Mouse (Mus musculus): ENCODE data around the gene Fyco1. TPM values are rescaled to one million over a fixed set of nuclear protein-coding genes. Genes with fewer than 3 reads are reported as not detected.

The Fyco1 gene
- polyA plus RNA-seq (2014; fragmentation: Nextera tagmentation; extraction: Ambion mirVana): 15.1 and 19.7 TPM in 2 replicates

- Histone ChIP-seq H3K27ac (ENCODE audit: low read length) (peak within 1 kb of the TSS; percentile 92), H3K4me2 (replicated peaks; ENCODE audit: low read depth, low read length) (peak within 1 kb of the TSS; percentile 74), H3K9ac (replicated peaks; ENCODE audit: low read depth, low read length) (peak within 1 kb of the TSS; percentile 58), H3K27me3 (ENCODE audit: control insufficient read depth, insufficient read depth, low read length) (no peaks in the 10 kb centered on the region), H3K9me3 (ENCODE audit: control insufficient read depth, low read depth, low read length) (no peaks in the 10 kb centered on the region), H3K4me1 (ENCODE audit: control insufficient read depth, insufficient read depth, low read length) (peaks cover 8% of the 10 kb centered on the region; the same call in 1 of the 2 replicates), H3K4me3 (ENCODE audit: low read depth, low read length) (peak within 1 kb of the TSS; percentile 76), H3K36me3 (ENCODE audit: control insufficient read depth, insufficient read depth, low read length) (no peaks in the 10 kb centered on the region)
- peak; percentile 96 for ATAC-seq (ENCODE audit: insufficient number of reproducible peaks, insufficient read depth, low FRiP score, low read depth)
- under 1% methylated on average over 43 of the region's 47 CpGs for WGBS
Measured at GRCm38 (mm10) chr9:123851713-123852448, at the start of gene Fyco1. TSS of gene Fyco1 (minus strand) at chr9:123851899.

GRCm38 (mm10) chr9:123872049-123872448 lies 20.4 kb upstream of the Fyco1 start:
- Histone ChIP-seq H3K9me3 (ENCODE audit: control insufficient read depth, low read depth, low read length) (no peaks in the 10 kb centered on the region), H3K4me3 (ENCODE audit: low read depth, low read length) (no peak overlapping the region), H3K4me1 (ENCODE audit: control insufficient read depth, insufficient read depth, low read length) (no peaks in the 10 kb centered on the region), H3K36me3 (ENCODE audit: control insufficient read depth, insufficient read depth, low read length) (no peaks in the 10 kb centered on the region), H3K27ac (ENCODE audit: low read length) (no peak overlapping the region), H3K9ac (replicated peaks; ENCODE audit: low read depth, low read length) (no peak overlapping the region), H3K4me2 (replicated peaks; ENCODE audit: low read depth, low read length) (no peak overlapping the region), H3K27me3 (ENCODE audit: control insufficient read depth, insufficient read depth, low read length) (no peaks in the 10 kb centered on the region)
- ATAC-seq (ENCODE audit: insufficient number of reproducible peaks, insufficient read depth, low FRiP score, low read depth): no peak
- WGBS: 62% methylated on average over 4 of the region's 4 CpGs

- no peak for ATAC-seq (ENCODE audit: insufficient number of reproducible peaks, insufficient read depth, low FRiP score, low read depth)
- Histone ChIP-seq H3K27ac (ENCODE audit: low read length) (no peak overlapping the region), H3K4me1 (ENCODE audit: control insufficient read depth, insufficient read depth, low read length) (no peaks in the 10 kb centered on the region), H3K4me2 (replicated peaks; ENCODE audit: low read depth, low read length) (no peak overlapping the region), H3K9ac (replicated peaks; ENCODE audit: low read depth, low read length) (no peak overlapping the region), H3K9me3 (ENCODE audit: control insufficient read depth, low read depth, low read length) (no peaks in the 10 kb centered on the region), H3K36me3 (ENCODE audit: control insufficient read depth, insufficient read depth, low read length) (no peaks in the 10 kb centered on the region), H3K4me3 (ENCODE audit: low read depth, low read length) (no peak overlapping the region), H3K27me3 (ENCODE audit: control insufficient read depth, insufficient read depth, low read length) (no peaks in the 10 kb centered on the region)
- WGBS: 51% methylated on average over 5 of the region's 6 CpGs
Measured at GRCm38 (mm10) chr9:123869167-123869784, 17.6 kb upstream of the Fyco1 start.

- no peaks in the 10 kb centered on the region for H3K9me3 ChIP-seq (ENCODE audit: control insufficient read depth, low read depth, low read length)
- H3K36me3 ChIP-seq (ENCODE audit: control insufficient read depth, insufficient read depth, low read length): no peaks in the 10 kb centered on the region
- H3K9ac ChIP-seq (replicated peaks; ENCODE audit: low read depth, low read length): no peak overlapping the region
- no peaks in the 10 kb centered on the region for H3K27me3 ChIP-seq (ENCODE audit: control insufficient read depth, insufficient read depth, low read length)
- no peak overlapping the region for H3K4me2 ChIP-seq (replicated peaks; ENCODE audit: low read depth, low read length)
- H3K27ac ChIP-seq (ENCODE audit: low read length): no peak overlapping the region
- ATAC-seq (ENCODE audit: insufficient number of reproducible peaks, insufficient read depth, low FRiP score, low read depth): no peak
- no peak overlapping the region for H3K4me3 ChIP-seq (ENCODE audit: low read depth, low read length)
- 85% methylated on average over 1 of the region's 1 CpGs for WGBS
- H3K4me1 ChIP-seq (ENCODE audit: control insufficient read depth, insufficient read depth, low read length): no peaks in the 10 kb centered on the region
Measured at GRCm38 (mm10) chr9:123863641-123864040, 11.9 kb upstream of the Fyco1 start.

GRCm38 (mm10) chr9:123862895-123863616 lies 11.4 kb upstream of the Fyco1 start:
- Histone ChIP-seq H3K27ac (ENCODE audit: low read length) (no peak overlapping the region), H3K4me2 (replicated peaks; ENCODE audit: low read depth, low read length) (no peak overlapping the region), H3K9me3 (ENCODE audit: control insufficient read depth, low read depth, low read length) (no peaks in the 10 kb centered on the region), H3K4me3 (ENCODE audit: low read depth, low read length) (no peak overlapping the region), H3K9ac (replicated peaks; ENCODE audit: low read depth, low read length) (no peak overlapping the region), H3K27me3 (ENCODE audit: control insufficient read depth, insufficient read depth, low read length) (no peaks in the 10 kb centered on the region), H3K4me1 (ENCODE audit: control insufficient read depth, insufficient read depth, low read length) (no peaks in the 10 kb centered on the region), H3K36me3 (ENCODE audit: control insufficient read depth, insufficient read depth, low read length) (no peaks in the 10 kb centered on the region)
- 80% methylated on average over 1 of the region's 1 CpGs for WGBS
- ATAC-seq (ENCODE audit: insufficient number of reproducible peaks, insufficient read depth, low FRiP score, low read depth): no peak

- H3K4me1 ChIP-seq (ENCODE audit: control insufficient read depth, insufficient read depth, low read length): no peaks in the 10 kb centered on the region
- no peaks in the 10 kb centered on the region for H3K9me3 ChIP-seq (ENCODE audit: control insufficient read depth, low read depth, low read length)
- WGBS: 84% methylated on average over 9 of the region's 9 CpGs
- no peak within 1 kb of the TSS for H3K9ac ChIP-seq (replicated peaks; ENCODE audit: low read depth, low read length)
- H3K4me3 ChIP-seq (ENCODE audit: low read depth, low read length): no peak within 1 kb of the TSS
- no peak within 1 kb of the TSS for H3K27ac ChIP-seq (ENCODE audit: low read length)
- no peaks in the 10 kb centered on the region for H3K36me3 ChIP-seq (ENCODE audit: control insufficient read depth, insufficient read depth, low read length)
- no peak within 1 kb of the TSS for H3K4me2 ChIP-seq (replicated peaks; ENCODE audit: low read depth, low read length)
- ATAC-seq (ENCODE audit: insufficient number of reproducible peaks, insufficient read depth, low FRiP score, low read depth): no peak
- no peaks in the 10 kb centered on the region for H3K27me3 ChIP-seq (ENCODE audit: control insufficient read depth, insufficient read depth, low read length)
Measured at GRCm38 (mm10) chr9:123861929-123862328, 10.2 kb upstream of the Fyco1 start, which contains the start of gene Xcr1. TSS of gene Xcr1 (minus strand) at chr9:123862029.

- H3K9me3 ChIP-seq (ENCODE audit: control insufficient read depth, low read depth, low read length): no peaks in the 10 kb centered on the region
- WGBS: 80% methylated on average over 2 of the region's 2 CpGs
- H3K4me1 ChIP-seq (ENCODE audit: control insufficient read depth, insufficient read depth, low read length): 0 out of 2 replicates have a peak, but pooled peaks cover 2% of the 10 kb centered on the region
- H3K27ac ChIP-seq (ENCODE audit: low read length): no peak overlapping the region
- no peaks in the 10 kb centered on the region for H3K36me3 ChIP-seq (ENCODE audit: control insufficient read depth, insufficient read depth, low read length)
- H3K27me3 ChIP-seq (ENCODE audit: control insufficient read depth, insufficient read depth, low read length): no peaks in the 10 kb centered on the region
- H3K4me3 ChIP-seq (ENCODE audit: low read depth, low read length): no peak overlapping the region
- no peak for ATAC-seq (ENCODE audit: insufficient number of reproducible peaks, insufficient read depth, low FRiP score, low read depth)
- no peak overlapping the region for H3K9ac ChIP-seq (replicated peaks; ENCODE audit: low read depth, low read length)
- H3K4me2 ChIP-seq (replicated peaks; ENCODE audit: low read depth, low read length): no peak overlapping the region
Measured at GRCm38 (mm10) chr9:123856836-123857235, 5.1 kb upstream of the Fyco1 start.
